Mouse (Mus musculus): ENCODE measurements around the gene Tapbpl. TPM values are rescaled to one million over a fixed set of nuclear protein-coding genes. Genes with fewer than 3 reads are reported as not detected.
A peak's percentile ranks its signal among the peaks of the same experiment; 100 is the strongest.

The Tapbpl gene
- total RNA-seq, 2 experiments from 2014 or later, result 4.1 to 4.4 TPM

DNA sequence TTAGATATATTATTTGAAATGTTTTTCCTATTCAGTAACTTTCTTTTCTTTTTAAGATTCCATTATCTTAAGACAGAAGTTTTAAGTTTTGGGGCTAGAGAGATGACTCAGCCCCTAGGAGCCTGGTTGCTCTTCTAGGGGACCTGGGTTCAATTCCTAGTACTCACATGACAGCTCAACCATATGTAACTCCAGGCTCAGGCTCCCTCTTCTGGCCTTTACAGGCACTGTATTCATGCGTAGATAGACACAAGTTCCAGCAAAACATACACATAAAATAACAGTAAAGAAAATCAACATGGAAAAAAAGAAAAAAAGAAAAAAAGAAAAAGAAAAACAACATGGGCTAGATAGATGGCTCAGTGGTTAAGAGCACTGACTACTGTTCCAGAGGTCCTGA is 21.2 kb downstream of the Tapbpl start:
- no peak for DNase-seq (ENCODE audit: low spot score in 2 of 2)

DNA sequence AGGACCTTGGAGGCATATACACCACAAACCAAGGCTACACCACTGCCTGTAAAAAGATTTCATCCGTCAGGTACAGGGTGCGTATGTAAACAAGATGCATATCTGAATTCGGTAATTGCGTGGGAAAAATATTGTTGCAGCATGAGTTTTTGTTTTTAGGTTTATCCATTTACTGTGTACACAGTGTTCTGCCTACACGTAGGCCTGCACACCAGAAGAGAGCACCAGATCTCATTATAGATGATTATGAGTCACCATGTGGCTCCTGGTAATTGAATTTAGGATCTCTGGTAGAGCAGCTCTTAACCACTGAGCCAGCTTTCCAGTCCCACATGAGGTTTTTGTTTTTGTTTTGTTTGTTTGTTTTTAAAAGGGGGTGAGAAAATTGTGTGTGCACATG is 34.5 kb downstream of the Tapbpl start:
- DNase-seq (ENCODE audit: low spot score in 2 of 2), result peak in 1 of 2 experiments; percentile 66

DNA sequence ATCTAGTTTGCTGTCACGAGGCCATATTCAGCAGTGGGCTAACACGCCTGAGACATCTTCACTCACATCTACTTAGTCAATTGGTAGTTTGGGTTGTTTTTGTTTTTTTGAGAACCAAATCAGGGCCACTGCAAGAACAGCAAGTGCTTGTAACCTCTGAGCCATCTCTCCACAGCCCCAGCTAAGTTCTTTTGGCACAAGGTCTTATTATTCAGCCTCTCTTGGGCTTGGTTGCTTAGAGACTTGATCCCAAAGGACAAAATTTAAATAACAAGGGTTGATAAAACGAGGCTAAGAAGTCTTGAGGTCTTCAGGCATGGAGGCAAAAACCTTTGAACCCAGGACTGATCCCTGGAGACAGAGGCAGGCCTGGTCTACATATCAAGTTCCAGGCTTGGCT is 35.4 kb downstream of the Tapbpl start:
- DNase-seq (ENCODE audit: low spot score in 2 of 2), result no peak

DNA sequence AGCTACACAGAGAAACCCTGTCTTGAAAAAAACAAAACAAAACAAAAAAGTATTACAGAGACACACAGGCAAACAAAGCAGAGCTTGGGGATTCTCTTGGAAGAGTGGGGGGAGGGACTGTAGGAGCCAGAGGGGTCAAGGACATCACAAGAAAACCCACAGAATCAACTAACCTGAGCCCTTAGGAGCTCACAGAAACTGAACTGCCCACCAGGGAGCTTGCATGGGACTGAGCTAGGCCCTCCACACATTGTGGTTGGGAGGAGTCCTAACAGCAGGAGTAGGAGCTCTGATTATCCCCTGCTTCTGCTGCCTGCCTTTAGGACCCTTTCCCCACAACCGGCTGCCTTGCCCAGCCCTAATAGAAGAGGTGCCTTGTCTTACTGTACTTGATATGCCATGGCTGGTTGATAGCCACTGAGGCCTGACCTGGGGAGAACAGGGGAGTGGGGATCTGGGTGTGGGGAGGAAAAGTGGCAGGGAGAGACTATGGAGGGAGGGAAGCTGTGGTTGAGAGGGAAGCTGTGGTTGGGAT is 36.1 kb downstream of the Tapbpl start:
- no peak for DNase-seq (ENCODE audit: low spot score in 2 of 2)

DNA sequence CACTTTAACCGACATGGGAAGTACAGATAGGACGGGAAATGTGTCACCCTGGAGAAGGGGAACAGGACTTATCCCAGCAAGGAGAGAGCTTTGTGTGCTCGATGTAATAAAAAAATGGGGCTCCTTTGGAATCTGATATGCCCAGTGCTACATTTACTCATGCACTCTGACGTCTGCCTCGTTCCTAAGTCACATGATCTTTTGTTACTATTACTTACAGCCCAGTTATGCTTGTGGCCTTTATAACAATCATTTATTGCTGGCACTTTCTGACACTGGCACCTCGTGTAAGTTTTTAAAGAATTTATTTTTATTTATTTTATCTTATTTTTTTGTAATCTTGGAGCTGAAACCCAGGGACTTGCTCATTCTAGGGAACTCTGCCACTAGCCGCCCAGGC is 38.3 kb downstream of the Tapbpl start:
- no peak for DNase-seq (ENCODE audit: low spot score in 2 of 2)

DNA sequence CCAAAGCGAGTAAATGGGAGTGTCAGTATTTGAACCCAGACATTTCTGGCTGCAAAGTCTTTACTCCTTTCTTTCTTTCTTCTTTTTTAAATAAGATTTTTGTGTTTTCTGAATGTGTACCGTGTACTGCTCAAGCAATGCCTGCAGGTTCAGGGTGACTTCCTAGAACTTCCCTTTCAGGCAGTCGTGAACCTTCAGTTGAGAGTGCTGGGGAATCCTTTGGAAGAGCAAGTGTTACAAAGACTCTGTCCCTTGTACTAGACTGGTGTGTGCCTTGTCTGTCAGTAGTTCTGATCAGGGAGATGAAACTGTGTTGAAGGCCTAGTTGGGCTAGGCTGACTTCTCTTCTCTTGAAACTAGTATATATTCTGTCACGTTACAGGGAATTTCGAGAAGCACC is 38.8 kb downstream of the Tapbpl start:
- DNase-seq (ENCODE audit: low spot score in 2 of 2), result no peak

DNA sequence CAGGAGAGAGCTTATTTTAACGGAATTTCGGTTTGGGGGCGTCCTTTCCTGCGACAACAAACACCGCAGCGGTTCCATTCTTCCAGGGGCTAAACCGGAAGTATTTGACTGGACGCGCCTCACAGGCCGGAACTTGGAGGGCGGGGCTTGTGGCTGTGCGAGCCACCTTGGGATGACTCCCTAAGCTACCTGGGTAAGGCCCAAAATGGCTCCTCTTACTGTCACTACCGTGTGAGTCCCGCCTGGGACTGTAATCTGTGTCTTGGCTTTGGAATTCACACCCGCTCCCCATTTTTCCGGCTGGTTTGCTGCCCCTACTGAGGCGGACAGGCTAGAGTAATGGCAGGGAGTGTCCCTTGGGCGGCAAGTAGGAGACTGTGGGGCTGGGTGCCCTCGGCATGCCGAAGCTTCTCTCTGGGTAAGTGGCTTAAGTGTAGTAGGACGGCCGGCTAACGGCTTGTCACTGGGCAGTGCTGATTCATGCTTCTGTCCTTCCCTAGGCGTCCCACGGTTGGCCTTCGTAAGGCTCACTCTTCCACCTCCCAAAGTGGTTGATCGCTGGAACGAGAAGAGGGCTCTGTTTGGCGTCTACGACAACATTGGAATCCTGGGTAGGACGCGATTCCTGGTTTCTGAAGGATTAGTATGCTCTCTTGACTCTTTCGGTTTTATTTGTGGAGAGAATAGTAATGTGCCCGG is 39.5 kb downstream of the Tapbpl start:
- DNase-seq (ENCODE audit: low spot score in 2 of 2), result peak; percentile 86 to 91

DNA sequence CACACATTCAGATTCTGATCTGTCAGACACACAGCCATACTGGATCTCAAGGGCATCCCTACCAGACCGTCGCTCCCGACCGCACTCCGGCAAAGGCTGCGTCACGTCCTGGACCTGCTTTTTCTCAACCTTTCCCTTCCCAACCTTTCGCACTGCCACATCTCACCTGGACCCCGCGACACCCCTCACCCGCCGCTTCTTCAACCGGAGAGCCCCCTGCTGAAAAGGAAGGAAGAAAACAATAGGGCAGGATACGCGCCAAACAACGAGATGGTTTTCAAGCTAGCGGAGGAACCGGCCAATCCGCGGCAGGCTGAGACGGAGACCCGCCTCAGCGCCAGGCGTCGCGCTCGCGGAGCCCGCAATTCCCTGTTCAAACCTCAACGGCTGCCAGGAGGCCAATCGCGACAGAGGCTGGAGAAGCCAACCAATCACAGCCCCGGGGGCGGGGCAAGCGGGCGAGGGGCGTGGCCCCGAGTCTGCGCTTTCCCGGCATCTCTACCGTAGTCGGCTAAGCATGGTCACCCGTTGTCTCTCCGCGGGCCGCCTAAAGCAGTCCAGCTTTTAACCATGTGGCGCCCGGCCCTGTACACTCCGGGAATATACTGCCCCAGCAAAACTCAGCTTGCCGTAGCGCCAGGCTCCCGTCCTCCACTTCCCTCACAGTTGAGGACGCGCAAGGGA is 40.2 kb downstream of the Tapbpl start, which contains the start of the genes Ncapd2 and Mrpl51:
Gene Ncapd2 (minus strand): TSS at position 370 of the 684 bp plus-strand sequence.
Gene Mrpl51 (plus strand): TSS at position 470 of the 684 bp plus-strand sequence.
- peak; percentile 97 to 98 for DNase-seq (ENCODE audit: low spot score in 2 of 2)

DNA sequence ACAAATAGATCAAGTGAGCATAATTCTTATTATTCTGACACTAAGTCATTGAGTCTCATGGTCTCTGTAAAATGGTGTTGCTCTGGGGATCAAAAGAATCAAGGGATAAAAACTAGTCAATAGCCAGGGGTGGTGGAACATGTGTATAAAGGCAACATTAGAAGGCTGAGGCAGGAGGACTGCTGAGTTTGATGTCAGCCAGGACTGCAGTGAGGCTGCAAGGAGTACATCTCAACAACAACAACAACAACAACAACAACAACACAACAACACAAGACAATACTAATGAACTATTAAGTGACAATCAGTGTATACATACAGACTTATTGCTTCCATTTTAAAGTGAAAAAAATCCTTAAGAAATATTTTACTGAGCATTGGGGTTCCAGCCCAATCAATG is 40.8 kb downstream of the Tapbpl start:
- DNase-seq (ENCODE audit: low spot score in 2 of 2), result no peak

DNA sequence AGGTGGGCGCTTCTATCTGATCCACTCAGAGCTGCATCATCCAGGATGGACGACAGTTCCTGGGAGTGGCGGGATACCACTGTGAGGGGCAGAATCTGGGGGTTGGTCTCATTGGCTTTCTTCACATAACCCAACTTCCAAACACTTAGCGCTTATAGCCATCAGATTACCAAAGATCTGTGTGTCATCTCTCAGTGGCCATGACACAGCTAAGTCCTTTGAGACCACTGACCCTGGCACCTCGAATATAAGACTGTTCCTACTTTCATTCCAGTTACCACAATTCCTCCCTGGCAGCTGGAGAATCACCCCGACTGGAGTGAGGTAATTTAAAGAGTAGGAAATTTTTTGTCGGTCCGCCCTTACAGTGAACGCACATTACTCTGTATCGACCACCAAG is 45.5 kb downstream of the Tapbpl start:
- DNase-seq (ENCODE audit: low spot score in 2 of 2), result no peak

DNA sequence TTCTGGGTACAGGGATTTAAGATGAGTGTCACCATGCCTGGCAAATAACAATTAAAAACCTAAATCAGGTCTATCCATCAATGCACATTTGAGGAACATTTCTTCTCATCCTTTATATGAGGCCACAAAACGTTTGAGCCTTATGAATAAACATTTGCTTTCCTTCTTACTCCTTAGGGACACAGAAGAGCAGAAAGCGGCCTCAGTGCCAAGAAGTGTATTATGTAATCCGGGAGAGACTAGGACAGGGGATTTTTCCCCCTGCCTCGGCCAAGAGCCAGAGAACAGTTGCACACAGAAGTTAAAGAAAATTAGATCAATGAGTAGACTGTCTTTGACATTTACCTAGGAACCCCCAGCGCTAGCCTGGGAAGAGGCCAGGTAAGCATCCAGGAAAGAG is 49.5 kb downstream of the Tapbpl start:
- no peak for DNase-seq (ENCODE audit: low spot score in 2 of 2)

DNA sequence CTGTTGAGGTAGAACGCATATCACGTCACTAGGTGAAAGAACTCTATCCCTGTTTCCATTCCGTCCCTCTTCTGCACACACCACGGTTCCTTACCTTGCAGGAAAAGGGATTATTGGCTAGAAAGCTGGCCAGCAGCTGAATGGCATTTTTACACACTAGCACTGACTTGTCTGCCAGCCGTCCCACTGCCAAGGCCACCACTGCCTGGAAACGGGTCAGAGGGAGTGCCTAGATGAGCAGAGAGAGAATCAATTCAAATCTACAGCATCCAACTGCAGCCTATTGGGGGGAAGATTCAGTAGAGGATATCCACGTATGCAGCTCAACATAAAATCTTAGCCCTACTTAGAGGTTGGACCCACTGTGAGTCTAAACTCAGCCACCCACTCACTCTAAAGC is 52.1 kb downstream of the Tapbpl start:
- no peak for DNase-seq (ENCODE audit: low spot score in 2 of 2)

DNA sequence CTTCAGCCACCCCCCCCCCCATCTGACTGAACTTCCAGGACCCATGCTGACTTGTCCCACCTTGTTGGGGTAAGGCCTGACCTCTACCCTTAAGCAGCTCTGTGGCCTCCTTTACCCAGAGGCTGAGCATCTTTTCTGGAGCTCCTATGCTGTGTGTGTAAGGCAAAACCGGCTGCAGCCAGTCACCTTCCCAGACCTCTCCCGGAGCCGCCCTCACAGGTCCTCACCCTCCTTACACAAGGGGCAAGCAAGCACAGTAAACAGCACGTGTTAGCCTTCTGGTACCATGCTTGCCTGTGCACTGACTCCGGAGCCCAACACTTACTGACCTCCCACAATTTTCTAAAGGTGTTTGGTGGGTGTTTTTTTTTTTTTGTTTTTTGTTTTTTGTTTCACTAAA is 56.2 kb downstream of the Tapbpl start:
- DNase-seq (ENCODE audit: low spot score in 2 of 2), result no peak

Small RNAs within 50 kb of the gene (microRNA-seq; reads per million reads assigned to microRNA genes)
- gene Mir3098, result 0.49 to 0.59 reads per million in 2 experiments
- 0 reads per million in 2 experiments for gene Mir8113

Other genes starting within 250 kb of the Tapbpl start
- gene Pianp, start 235.2 kb downstream of the Tapbpl start, total RNA-seq (2021), result 100 to 1,000 TPM; 168 to 191 TPM
- gene Zfp384, start 222.7 kb downstream of the Tapbpl start, total RNA-seq (2021), result 10 to 100 TPM; 43.1 to 44.9 TPM
- 10 to 100 TPM; 54.1 to 54.6 TPM for gene Ing4, start 192.1 kb downstream of the Tapbpl start, total RNA-seq (2021)
- gene Acrbp, start 182.2 kb downstream of the Tapbpl start, total RNA-seq (2021), result 10 to 100 TPM; 15.7 to 17.7 TPM
- gene Lpar5, start 163.9 kb downstream of the Tapbpl start, total RNA-seq (2021), result under 1 TPM; 0.56 to 0.87 TPM
- gene Chd4, start 135.9 kb downstream of the Tapbpl start, total RNA-seq (2021), result 100 to 1,000 TPM; 153 to 176 TPM
- 10 to 100 TPM; 31.3 to 32.4 TPM for gene Nop2, start 100.0 kb downstream of the Tapbpl start, total RNA-seq (2021)
- 10 to 100 TPM; 63.0 to 69.1 TPM for gene Iffo1, start 86.6 kb downstream of the Tapbpl start, total RNA-seq (2021)
- 1,000 to 10,000 TPM; 2,555 to 2,598 TPM for gene Gapdh, start 65.4 kb downstream of the Tapbpl start, total RNA-seq (2021)
- 10 to 100 TPM; 20.4 to 25.8 TPM for gene Ncapd2, start 40.2 kb downstream of the Tapbpl start, total RNA-seq (2021)
- gene Mrpl51, start 40.1 kb downstream of the Tapbpl start, total RNA-seq (2021), result 10 to 100 TPM; 63.2 to 72.2 TPM
- 10 to 100 TPM; 82.2 to 86.4 TPM for gene Vamp1, start 16.3 kb downstream of the Tapbpl start, total RNA-seq (2021)
- not detected for gene Cd27, start 5.2 kb upstream of the Tapbpl start, total RNA-seq (2021)
- not detected for gene Tuba3a, start 54.2 kb upstream of the Tapbpl start, total RNA-seq (2021)
- 1 to 10 TPM; 6.5 to 7.4 TPM for gene Ltbr, start 82.0 kb upstream of the Tapbpl start, total RNA-seq (2021)
- 1 to 10 TPM; 3.6 to 6.6 TPM for gene Scnn1a, start 88.8 kb upstream of the Tapbpl start, total RNA-seq (2021)
- 10 to 100 TPM; 11.7 to 11.8 TPM for gene Tnfrsf1a, start 117.5 kb upstream of the Tapbpl start, total RNA-seq (2021)
- under 1 TPM; 0.13 to 0.17 TPM for gene Plekhg6, start 148.9 kb upstream of the Tapbpl start, total RNA-seq (2021)